Mouse (Mus musculus): ENCODE data around the gene Eomes. TPM values are rescaled to one million over a fixed set of nuclear protein-coding genes. Genes with fewer than 3 reads are reported as not detected.

Eomes gene
- polyA plus RNA-seq, 1 experiment from 2014 or later = not detected

DNA sequence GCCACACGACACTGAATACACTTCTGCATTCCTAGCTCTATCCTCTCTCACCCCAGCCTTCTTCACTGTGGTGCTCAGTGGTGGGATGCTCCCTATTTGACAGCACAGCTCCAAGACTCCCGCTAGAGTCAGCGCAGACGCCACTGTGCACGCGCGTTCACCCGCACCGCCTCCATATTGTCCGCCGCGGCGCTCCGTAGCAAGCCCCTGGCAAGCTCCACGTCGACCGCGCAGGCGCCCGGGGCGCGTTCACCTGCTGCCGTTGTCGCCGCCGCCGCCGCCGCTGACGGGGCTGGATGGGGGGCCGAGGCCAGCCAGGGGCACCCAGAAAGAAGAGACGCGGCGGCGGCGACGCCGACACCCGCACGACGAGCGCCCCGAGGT, 28.0 kb downstream of the Eomes start, which contains the start of gene Golga4:
TSS of gene Golga4 (plus strand) at position 248 of the 384 bp plus-strand sequence.
- Histone ChIP-seq H3K36me3 (peaks cover 6% of the 10 kb centered on the region), H3K4me2 (peak within 1 kb of the TSS; percentile 96), H3K4me3 (peak within 1 kb of the TSS; percentile 95), H3K27ac (peak within 1 kb of the TSS; percentile 78), H3K9ac (peak within 1 kb of the TSS; percentile 94), H3K9me3 (replicated peaks) (no peaks in the 10 kb centered on the region), H3K27me3 (replicated peaks) (no peaks in the 10 kb centered on the region), H3K4me1 (peaks cover 40% of the 10 kb centered on the region)
- WGBS (ENCODE audit: insufficient replicate concordance) = under 1% methylated on average over 43 of the region's 43 CpGs
- peak; percentile 86 for ATAC-seq

DNA sequence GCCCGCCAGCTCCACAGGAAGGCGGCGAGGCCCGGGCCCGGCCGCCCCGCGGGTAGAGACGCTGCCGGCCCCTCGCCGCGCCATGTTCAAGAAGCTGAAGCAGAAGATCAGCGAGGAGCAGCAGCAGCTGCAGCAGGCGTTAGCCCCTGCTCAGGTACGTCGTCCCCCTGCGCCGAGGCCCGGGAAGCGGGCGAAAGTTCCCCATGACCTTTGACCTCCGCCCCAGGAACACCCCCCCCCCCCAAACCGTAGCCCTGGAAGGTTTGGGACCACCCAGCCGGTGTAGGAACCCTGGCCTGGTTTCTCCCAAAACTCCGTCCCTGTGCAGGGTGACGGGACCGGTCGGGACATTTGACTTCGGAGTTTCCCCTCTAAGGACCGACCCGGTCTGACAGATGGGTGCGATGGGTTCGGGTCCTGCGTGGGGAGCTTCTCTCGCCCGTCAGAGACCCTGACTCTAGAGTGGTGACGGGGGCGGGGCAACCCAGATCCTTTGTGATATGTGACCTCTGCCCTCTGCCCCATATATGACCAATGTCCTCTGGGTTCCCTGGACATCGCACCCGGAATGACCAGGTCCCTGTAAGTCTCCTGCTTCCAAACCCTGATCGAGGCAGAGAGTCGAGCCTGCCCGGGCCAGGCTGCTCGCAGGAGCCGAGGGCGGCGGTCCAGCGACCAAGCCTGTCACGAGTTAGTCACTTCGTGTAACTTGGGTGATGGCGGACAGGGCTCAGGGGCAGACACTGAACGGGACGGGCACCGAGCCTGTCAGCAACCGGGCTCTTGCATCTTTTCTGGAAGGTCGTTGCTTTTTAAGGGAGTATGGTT, 28.6 kb downstream of the Eomes start:
- Histone ChIP-seq H3K4me3 (peak overlapping the region; percentile 95), H3K4me1 (peaks cover 46% of the 10 kb centered on the region), H3K4me2 (peak overlapping the region; percentile 96), H3K9me3 (replicated peaks) (no peaks in the 10 kb centered on the region), H3K9ac (peak overlapping the region; percentile 94), H3K27me3 (replicated peaks) (no peaks in the 10 kb centered on the region), H3K36me3 (peaks cover 6% of the 10 kb centered on the region), H3K27ac (peak overlapping the region; percentile 78)
- peak; percentile 60 for ATAC-seq
- WGBS (ENCODE audit: insufficient replicate concordance) = under 1% methylated on average over 57 of the region's 57 CpGs

GRCm38 (mm10) chr9:118507552-118507951, 29.5 kb downstream of the Eomes start:
- H3K27me3 ChIP-seq (replicated peaks) = no peaks in the 10 kb centered on the region
- 83% methylated on average over 6 of the region's 6 CpGs for WGBS (ENCODE audit: insufficient replicate concordance)
- H3K4me2 ChIP-seq = peak overlapping the region; percentile 96
- peak overlapping the region; percentile 95 for H3K4me3 ChIP-seq
- peak overlapping the region; percentile 94 for H3K9ac ChIP-seq
- ATAC-seq = no peak
- no peak overlapping the region for H3K27ac ChIP-seq
- H3K9me3 ChIP-seq (replicated peaks) = no peaks in the 10 kb centered on the region
- H3K36me3 ChIP-seq = peaks cover 6% of the 10 kb centered on the region
- H3K4me1 ChIP-seq = peaks cover 55% of the 10 kb centered on the region

DNA sequence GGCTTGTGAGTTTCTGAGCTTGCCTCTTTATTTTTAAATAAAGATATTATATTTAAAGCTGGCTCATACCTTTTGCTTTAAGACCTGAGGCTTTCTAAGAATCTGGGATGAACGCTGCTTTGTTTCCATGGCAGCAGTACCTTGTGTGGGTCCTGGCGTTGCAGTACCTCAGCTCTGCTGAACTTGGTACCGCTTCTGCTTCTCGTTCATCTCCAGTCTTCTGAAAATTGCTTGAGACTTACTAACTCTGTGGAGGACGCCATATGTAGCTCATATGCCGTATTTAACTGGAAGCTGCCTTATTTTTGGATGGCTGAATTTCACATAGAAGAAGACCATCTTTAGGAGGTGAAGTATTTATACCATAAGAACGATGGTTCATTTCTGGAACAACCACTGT, 30.6 kb downstream of the Eomes start:
- Histone ChIP-seq H3K9me3 (replicated peaks) (no peaks in the 10 kb centered on the region), H3K36me3 (peaks cover 6% of the 10 kb centered on the region), H3K4me1 (peaks cover 62% of the 10 kb centered on the region), H3K27me3 (replicated peaks) (no peaks in the 10 kb centered on the region), H3K4me2 (no peak overlapping the region), H3K9ac (no peak overlapping the region), H3K27ac (no peak overlapping the region), H3K4me3 (no peak overlapping the region)
- ATAC-seq = no peak
- WGBS (ENCODE audit: insufficient replicate concordance) = 82% methylated on average over 7 of the region's 7 CpGs

GRCm38 (mm10) chr9:118510941-118511690, 33.1 kb downstream of the Eomes start:
- no peak for ATAC-seq
- Histone ChIP-seq H3K27ac (0 out of 2 replicates have a peak overlapping the region, but pooled peaks have one; percentile 14), H3K9ac (no peak overlapping the region), H3K4me2 (no peak overlapping the region), H3K4me1 (peaks cover 65% of the 10 kb centered on the region), H3K27me3 (replicated peaks) (no peaks in the 10 kb centered on the region), H3K9me3 (replicated peaks) (no peaks in the 10 kb centered on the region), H3K4me3 (no peak overlapping the region), H3K36me3 (peaks cover 26% of the 10 kb centered on the region)
- 68% methylated on average over 15 of the region's 15 CpGs for WGBS (ENCODE audit: insufficient replicate concordance)

GRCm38 (mm10) chr9:118512681-118513233, 34.7 kb downstream of the Eomes start:
- Histone ChIP-seq H3K27ac (no peak overlapping the region), H3K4me3 (no peak overlapping the region), H3K36me3 (peaks cover 29% of the 10 kb centered on the region), H3K9me3 (replicated peaks) (no peaks in the 10 kb centered on the region), H3K27me3 (replicated peaks) (no peaks in the 10 kb centered on the region), H3K9ac (no peak overlapping the region), H3K4me2 (no peak overlapping the region), H3K4me1 (peaks cover 61% of the 10 kb centered on the region)
- 0 out of 2 replicates have a peak, but pooled peaks have one; percentile 31 for ATAC-seq
- 38% methylated on average over 3 of the region's 3 CpGs for WGBS (ENCODE audit: insufficient replicate concordance)

- H3K27ac ChIP-seq = no peak overlapping the region
- no peaks in the 10 kb centered on the region for H3K9me3 ChIP-seq (replicated peaks)
- no peak for ATAC-seq
- H3K4me1 ChIP-seq = peaks cover 52% of the 10 kb centered on the region
- H3K27me3 ChIP-seq (replicated peaks) = no peaks in the 10 kb centered on the region
- 59% methylated on average over 6 of the region's 6 CpGs for WGBS (ENCODE audit: insufficient replicate concordance)
- H3K9ac ChIP-seq = no peak overlapping the region
- peaks cover 30% of the 10 kb centered on the region for H3K36me3 ChIP-seq
- H3K4me2 ChIP-seq = no peak overlapping the region
- H3K4me3 ChIP-seq = no peak overlapping the region
Observed at GRCm38 (mm10) chr9:118515476-118515875, 37.5 kb downstream of the Eomes start.

DNA sequence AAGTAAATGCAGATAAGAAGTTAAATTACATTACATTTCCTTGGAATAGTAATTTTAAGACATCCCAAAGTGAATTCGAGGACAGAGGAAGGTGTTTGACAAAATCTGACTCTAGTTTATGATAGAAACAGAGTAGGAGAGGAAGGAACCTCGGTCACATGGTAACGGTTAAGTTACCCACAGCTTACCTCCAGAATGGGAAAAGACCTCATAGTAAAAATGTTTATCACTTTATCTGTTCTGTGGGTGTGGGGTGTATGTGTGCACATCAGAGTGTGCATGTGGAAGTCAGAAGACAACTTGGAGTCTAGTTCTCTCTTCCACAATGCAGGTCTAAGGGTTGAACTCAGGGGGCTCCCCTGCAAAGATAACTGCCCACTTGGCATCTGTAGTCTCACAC, 38.1 kb downstream of the Eomes start:
- Histone ChIP-seq H3K36me3 (peaks cover 25% of the 10 kb centered on the region), H3K4me3 (no peak overlapping the region), H3K9me3 (replicated peaks) (no peaks in the 10 kb centered on the region), H3K27ac (no peak overlapping the region), H3K9ac (no peak overlapping the region), H3K4me2 (no peak overlapping the region), H3K4me1 (peaks cover 45% of the 10 kb centered on the region), H3K27me3 (replicated peaks) (no peaks in the 10 kb centered on the region)
- WGBS (ENCODE audit: insufficient replicate concordance) = 54% methylated on average over 3 of the region's 3 CpGs
- ATAC-seq = no peak

DNA sequence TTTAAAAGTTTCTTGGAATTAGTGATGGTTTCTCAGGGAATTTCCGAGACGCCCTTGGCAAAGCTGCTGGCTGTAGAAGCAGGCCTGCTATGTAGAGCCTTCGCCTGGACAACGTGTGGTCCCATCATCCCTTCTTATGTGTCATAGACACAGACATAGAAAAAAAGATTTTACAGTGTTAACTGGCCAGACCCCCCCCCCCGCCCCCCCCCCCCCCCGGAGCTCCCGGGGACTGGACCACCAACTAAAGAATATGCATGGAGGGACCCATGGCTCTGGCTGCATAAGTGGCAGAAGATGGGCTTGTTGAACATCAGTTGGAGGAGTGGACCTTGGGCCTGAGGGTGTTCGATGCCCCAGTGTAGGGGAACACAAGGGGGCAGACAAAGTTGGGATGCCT, 39.6 kb downstream of the Eomes start:
- no peak overlapping the region for H3K4me2 ChIP-seq
- peaks cover 29% of the 10 kb centered on the region for H3K36me3 ChIP-seq
- H3K9ac ChIP-seq = no peak overlapping the region
- 79% methylated on average over 8 of the region's 8 CpGs for WGBS (ENCODE audit: insufficient replicate concordance)
- H3K4me3 ChIP-seq = no peak overlapping the region
- no peak for ATAC-seq
- no peak overlapping the region for H3K27ac ChIP-seq
- H3K27me3 ChIP-seq (replicated peaks) = no peaks in the 10 kb centered on the region
- no peaks in the 10 kb centered on the region for H3K9me3 ChIP-seq (replicated peaks)
- peaks cover 30% of the 10 kb centered on the region for H3K4me1 ChIP-seq

- Histone ChIP-seq H3K9me3 (replicated peaks) (no peaks in the 10 kb centered on the region), H3K9ac (no peak overlapping the region), H3K4me3 (no peak overlapping the region), H3K4me1 (peaks cover 23% of the 10 kb centered on the region), H3K27me3 (replicated peaks) (no peaks in the 10 kb centered on the region), H3K4me2 (no peak overlapping the region), H3K27ac (no peak overlapping the region), H3K36me3 (peaks cover 40% of the 10 kb centered on the region)
- WGBS (ENCODE audit: insufficient replicate concordance) = 78% methylated on average over 8 of the region's 8 CpGs
- ATAC-seq = no peak
Observed at GRCm38 (mm10) chr9:118519101-118519500, 41.1 kb downstream of the Eomes start.

DNA sequence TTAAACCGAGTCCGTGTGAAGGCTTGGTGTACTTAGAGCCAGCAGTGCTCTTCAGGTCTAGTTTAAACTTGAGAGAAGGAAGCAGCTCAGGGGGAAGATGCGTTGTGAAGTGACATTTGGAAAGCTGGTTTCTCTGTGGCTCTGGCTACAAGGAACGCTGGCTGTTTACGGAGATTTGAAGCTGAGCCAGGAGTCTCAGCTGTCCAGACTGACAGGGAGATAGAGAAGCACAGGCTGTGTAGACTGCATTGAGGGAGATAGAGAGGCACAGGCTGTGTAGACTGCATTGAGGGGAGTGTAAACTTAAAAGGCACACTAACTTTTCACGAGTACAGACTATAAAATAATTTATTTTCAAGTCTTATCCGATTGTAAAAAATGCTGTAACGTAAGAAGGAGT, 42.0 kb downstream of the Eomes start:
- H3K27me3 ChIP-seq (replicated peaks) = no peaks in the 10 kb centered on the region
- H3K4me1 ChIP-seq = peaks cover 23% of the 10 kb centered on the region
- H3K36me3 ChIP-seq = peaks cover 42% of the 10 kb centered on the region
- H3K4me2 ChIP-seq = no peak overlapping the region
- 60% methylated on average over 8 of the region's 8 CpGs for WGBS (ENCODE audit: insufficient replicate concordance)
- no peaks in the 10 kb centered on the region for H3K9me3 ChIP-seq (replicated peaks)
- no peak overlapping the region for H3K27ac ChIP-seq
- no peak for ATAC-seq
- no peak overlapping the region for H3K4me3 ChIP-seq
- no peak overlapping the region for H3K9ac ChIP-seq

GRCm38 (mm10) chr9:118520858-118521257, 42.8 kb downstream of the Eomes start:
- Histone ChIP-seq H3K36me3 (peaks cover 41% of the 10 kb centered on the region), H3K4me3 (no peak overlapping the region), H3K9ac (no peak overlapping the region), H3K4me2 (no peak overlapping the region), H3K27me3 (replicated peaks) (no peaks in the 10 kb centered on the region), H3K27ac (no peak overlapping the region), H3K4me1 (peaks cover 17% of the 10 kb centered on the region), H3K9me3 (replicated peaks) (no peaks in the 10 kb centered on the region)
- 42% methylated on average over 3 of the region's 3 CpGs for WGBS (ENCODE audit: insufficient replicate concordance)
- no peak for ATAC-seq
